Mouse (Mus musculus) urinary bladder, postnatal 14 days (tissue): Measurements from ENCODE around the gene 9130023H24Rik.

ENCODE experiments used
- DNase-seq: peaks from one replicate; pipeline ENCODE4 v3.0.0; 2021; ENCODE audit warnings: low spot score

The 9130023H24Rik gene

GRCm38 (mm10) chr7:128246496-128247391, 8.9 kb upstream of the 9130023H24Rik start, which contains the start of gene Tgfb1i1:
Gene Tgfb1i1, plus strand, starts transcription at chr7:128246812.
- peak; percentile 67 for DNase-seq

GRCm38 (mm10) chr7:128245547-128245946, 7.7 kb upstream of the 9130023H24Rik start:
- no peak for DNase-seq

DNA sequence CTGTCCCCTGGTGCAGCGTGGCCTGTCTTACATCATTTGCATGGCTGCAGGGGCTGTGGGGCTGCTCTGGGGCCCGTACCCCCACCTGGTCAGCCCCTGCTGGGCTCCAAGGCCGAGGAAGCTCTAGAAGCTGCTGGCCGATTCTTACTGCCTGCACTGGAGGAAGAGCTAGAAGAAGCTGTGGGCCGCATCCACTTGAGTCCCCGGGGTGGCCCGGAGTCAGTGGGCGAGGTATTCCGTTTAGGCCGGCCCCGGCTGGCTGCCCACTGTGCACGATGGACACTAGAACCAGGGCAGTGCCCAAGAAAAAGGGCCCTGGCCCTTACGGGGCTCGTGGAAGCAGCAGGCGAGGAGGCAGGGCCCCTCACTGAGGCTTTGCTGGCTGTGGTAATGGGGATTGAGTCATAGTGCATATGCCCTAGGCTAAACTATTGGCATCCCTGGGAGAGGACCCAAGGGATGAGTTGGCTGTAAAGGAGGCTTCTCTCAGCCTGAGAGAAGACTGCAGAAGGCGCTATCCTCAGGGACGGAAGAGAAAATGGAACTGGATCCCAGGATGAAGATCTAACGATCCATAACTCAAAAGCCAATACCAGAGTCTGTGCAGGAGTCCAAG, 6.7 kb upstream of the 9130023H24Rik start:
- no peak for DNase-seq

DNA sequence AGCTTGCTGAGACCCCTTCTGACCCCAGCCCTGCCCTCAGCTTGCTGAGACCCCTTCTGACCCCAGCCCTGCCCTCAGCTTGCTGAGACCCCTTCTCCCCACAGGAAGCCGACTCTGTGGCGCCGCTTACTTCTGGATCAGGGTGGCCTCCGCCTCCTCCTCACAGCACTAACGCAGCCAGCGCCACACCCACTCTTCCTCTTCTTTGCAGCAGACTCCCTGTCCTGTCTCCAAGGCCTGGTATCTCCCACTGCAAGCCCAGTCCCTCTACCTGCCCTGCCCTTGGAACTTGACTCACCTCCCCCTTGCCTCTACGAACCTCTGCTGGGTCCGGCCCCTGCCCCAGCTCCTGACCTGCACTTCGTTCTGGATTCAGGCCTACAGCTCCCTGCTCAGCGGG, 6.1 kb upstream of the 9130023H24Rik start:
- DNase-seq = no peak

DNA sequence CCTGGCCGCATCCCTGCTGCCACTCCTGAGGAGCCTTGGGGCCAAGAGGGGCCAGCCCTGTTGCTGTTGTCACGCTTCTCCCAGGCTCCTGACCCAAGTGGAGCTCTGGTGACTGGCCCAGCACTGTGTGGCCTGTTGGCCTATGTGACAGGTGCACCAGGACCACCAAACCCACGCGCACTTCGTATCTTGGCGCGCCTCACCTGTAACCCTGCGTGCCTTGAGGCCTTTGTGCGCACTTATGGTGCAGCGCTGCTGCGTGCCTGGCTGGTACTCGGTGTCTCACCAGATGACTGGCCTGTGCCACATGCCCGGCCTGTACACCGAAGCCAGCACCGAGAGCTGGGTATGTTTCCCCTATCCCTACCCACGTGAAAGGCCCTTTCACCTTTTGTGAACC, 4.5 kb upstream of the 9130023H24Rik start:
- no peak for DNase-seq

DNA sequence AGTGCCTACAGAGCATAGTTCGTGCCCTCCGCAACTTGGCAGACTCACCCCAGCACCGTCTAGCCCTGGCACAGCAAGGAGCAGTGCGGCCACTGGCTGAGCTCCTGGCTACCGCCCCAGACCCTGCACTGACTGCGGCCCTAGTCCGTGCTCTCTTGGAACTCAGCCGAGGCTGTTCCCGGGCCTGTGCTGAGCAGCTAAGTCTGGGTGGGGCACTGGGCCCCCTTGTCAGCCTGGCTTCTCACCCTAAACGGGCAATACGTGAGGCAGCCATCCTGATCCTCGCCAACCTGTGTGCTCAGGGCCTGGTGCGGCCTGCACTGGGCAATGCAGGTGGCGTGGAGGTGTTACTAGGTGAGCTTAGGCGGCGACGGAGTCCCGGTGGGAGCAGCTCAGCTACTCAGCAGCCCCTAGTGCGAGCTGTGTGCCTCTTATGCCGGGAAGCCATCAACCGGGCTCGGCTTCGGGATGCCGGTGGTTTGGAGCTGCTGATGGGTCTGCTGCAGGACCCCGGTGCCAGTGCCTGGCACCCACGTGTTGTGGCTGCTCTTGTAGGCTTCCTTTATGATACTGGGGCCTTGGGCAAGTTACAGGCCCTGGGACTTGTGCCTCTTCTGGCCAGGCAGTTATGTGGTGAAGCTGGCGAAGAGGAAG, 2.4 kb upstream of the 9130023H24Rik start:
- DNase-seq = no peak

DNA sequence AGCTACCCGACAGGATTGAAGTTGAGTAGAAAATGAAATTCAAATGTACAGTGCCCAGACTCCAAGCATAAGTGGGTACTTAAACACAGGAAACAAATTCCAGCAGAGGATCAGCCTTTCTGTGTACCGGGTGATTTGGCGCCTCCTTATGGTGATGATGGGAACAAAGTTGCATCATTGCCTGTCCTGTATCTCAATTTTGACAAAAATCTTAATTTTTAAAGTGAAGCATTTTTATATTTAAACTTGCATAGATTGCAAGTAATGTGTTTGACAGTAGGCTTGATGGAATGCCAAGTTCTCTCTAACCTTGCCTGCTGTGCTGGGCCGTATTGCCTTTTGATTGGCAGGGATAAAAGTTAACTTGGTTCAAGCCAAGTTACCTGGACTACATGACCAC, 1.2 kb upstream of the 9130023H24Rik start:
- DNase-seq = peak; percentile 47

DNA sequence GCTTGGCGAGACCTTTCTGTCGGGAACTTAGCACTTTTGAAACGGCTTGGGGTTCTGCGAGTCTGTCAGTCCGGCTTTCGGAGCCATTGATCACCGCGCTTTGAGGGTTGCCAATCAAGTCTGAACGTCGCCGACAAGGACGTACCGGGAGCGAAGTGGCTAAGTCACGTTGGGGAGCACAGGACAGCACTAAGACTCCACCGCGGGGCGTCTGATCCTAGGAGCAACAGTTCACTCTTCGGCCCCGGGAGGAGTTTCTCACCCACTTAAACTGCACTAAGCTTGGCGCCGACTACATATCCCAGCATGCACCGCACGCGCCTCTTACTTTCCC, 271 bp downstream of the 9130023H24Rik start:
- DNase-seq = no peak

DNA sequence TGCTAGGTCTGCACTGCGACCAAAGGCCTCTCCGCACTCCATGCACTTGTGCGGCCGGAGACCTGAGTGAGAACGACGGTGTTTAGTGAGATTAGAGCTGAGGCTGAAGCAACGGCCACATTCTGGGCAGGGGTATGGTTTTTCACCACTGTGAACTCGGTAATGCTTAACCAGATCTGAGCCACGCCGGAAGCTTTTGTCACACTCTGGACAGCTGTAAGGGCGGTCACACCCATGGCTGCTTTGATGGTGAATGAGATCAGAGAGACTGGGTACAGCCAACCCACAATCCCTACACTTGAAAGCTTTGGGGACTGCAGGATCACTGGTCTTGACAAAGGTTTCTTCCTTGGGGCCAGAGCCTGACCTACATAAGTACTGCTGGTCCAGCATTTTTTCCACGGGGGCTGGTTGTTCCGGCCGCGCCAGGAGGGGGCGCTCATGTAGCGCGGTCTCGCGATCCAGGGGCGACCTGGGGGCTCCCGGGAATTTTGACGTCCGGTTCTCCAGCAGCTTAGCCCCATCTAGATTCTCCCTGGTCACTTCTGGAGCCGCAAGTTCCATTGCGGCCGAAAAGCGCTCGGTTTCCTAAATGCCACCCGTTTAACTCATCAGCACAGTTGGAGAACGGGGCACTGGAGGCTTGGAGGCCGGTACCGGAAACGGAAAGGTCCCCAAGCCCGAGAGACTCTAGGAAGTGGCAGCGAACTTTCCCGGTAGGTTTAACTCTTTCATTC, 807 bp downstream of the 9130023H24Rik start, which contains the start of gene Armc5:
TSS of gene Armc5 (plus strand) at position 487 of the 737 bp plus-strand sequence.
- peak; percentile 82 for DNase-seq

- no peak for DNase-seq
Measured at GRCm38 (mm10) chr7:128236426-128236825, 1.4 kb downstream of the 9130023H24Rik start.

DNA sequence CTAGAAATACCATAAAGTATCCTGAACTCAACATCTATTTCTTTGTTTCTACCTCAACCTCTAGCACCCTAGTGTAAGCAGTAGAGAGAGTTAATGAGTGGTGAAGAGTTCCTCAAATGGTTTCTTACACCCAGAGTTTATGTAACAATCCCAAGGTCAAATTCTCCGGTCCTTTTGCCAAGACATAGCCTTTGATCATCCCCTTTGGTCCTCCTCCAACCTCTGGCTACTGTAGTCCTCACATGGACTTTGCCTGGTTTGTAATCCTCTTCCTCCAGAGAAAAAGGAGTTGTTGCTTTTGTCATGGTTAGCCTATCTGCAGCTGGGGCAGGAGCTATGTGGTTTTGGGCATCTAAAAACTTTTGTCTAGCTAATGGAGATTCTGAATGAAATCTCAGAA, 2.4 kb downstream of the 9130023H24Rik start:
- DNase-seq = no peak

DNA sequence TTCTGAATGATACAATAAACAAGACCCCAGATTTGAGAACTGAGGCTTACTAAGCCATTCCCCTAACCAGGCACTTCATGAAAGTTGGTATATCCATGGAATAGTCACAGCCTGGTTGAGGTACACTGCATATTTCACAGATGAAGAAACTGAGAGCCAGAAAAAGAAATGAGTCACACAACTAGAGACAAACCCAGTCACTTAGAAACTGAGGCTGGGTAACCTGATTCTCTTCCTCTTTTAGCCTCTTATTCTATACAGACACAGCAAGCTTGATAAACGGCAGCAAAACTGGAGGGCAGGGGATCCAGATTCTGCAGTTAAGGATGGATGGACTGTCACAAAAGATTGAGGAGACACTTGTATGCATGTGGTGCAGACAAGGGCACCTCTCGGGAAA, 3.0 kb downstream of the 9130023H24Rik start:
- no peak for DNase-seq

- DNase-seq = no peak
Measured at GRCm38 (mm10) chr7:128231741-128232140, 6.1 kb downstream of the 9130023H24Rik start.

DNA sequence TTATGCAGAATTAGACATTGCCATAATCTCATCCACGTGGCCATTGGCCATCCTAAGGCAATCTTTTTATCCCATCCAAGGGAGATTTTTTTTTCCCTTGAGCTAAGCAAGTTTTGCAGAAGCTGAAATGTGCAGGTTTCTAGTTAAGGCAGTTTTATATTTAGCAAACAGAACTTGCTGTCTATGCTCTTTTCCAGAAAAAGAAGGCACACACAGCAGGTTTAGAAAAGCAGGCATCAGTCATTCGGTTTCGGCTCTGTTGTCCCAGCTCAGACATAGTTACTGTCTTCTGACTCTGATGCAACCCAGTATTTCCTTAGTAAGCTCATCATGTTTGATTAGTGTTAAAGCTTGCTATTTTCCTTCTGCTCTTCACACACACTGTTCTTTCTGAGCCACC, 16.9 kb downstream of the 9130023H24Rik start:
- DNase-seq = no peak

GRCm38 (mm10) chr7:128219952-128220351, 17.9 kb downstream of the 9130023H24Rik start:
- no peak for DNase-seq

DNA sequence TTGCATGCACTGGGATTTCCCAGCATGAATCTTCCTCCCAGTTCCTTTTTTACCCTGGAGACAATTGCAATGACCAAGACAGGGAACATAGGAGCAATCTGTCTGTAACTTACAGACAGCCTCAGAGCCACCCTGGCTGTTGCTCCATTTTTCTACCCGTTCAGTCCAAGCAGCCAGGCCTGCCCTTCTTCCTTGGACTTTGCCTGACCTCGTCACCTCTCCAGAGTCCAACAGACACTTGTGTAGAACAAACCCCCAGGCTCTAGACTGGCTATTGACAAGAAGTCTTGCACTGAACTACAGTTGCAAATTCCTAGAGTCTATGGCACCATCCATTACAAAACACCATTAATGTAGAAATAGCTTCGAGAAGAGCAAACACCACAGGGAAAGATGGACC, 28.0 kb downstream of the 9130023H24Rik start:
- DNase-seq = no peak

DNA sequence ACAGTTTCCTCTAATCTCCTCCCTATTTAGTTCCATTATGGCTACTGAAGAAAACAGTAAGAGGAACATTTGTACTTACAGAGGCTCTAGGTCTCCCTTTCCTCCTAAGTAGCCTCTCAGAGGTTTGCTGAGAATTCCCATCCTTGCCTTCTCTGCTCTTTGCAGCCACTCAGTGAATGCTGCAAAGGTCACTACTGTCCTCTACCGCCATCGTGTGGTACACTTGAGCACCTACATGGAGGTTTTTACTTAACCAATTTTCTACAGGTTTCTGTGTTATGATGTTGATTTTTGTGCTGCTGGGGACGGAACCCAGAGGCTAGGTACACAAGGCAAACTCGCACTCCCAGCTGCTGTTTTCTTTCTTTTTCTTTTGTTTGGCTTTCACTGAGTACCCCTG, 29.6 kb downstream of the 9130023H24Rik start:
- peak; percentile 70 for DNase-seq

DNA sequence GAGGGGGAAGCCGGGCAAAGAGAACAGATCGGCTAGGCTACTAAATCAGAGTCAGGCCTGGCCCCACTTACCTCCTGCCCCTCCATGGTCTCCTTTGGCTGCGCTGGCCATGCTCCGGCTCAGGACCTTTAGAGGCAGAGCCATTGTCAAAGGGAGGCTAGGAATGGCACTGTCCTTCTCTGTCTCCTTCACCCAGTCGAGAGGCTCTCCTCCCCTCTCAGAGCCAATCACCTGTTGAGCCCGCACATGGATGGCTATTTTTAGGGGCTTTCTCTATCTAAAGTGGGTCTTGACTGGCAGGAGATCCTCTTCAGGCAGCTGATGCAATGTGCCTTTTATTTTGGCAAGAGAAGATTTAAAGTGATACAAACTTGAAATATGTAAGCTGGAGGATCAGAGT, 31.7 kb downstream of the 9130023H24Rik start, which contains the start of gene Cox6a2:
TSS of gene Cox6a2 (minus strand) at position 236 of the 400 bp plus-strand sequence.
- no peak for DNase-seq

GRCm38 (mm10) chr7:128205695-128206094, 32.1 kb downstream of the 9130023H24Rik start:
- no peak for DNase-seq

GRCm38 (mm10) chr7:128204179-128204578, 33.7 kb downstream of the 9130023H24Rik start:
- no peak for DNase-seq

GRCm38 (mm10) chr7:128203071-128203470, 34.8 kb downstream of the 9130023H24Rik start:
- no peak for DNase-seq

DNA sequence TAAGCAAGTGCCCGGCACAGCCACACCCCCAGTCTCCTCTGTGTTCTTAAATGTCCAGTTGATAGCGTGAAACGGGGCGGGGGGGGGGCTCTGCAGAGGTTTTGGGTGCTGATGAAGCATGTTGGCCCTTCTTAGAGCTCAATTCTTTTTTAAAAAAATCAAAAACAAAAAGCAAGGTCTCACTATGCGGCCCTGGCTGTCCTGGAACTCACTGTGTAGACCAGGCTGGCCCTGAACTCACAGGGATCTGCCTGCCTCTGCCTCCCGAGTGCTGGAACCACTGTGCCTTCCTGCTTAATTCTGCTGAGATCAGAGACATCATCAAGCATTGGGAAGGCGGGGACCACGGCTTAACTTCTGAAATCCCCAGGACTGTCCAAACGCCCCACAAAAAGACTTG, 36.2 kb downstream of the 9130023H24Rik start:
- DNase-seq = no peak
